Mouse (Mus musculus): ENCODE data around the gene Tgm2.

Tgm2 gene

DNA sequence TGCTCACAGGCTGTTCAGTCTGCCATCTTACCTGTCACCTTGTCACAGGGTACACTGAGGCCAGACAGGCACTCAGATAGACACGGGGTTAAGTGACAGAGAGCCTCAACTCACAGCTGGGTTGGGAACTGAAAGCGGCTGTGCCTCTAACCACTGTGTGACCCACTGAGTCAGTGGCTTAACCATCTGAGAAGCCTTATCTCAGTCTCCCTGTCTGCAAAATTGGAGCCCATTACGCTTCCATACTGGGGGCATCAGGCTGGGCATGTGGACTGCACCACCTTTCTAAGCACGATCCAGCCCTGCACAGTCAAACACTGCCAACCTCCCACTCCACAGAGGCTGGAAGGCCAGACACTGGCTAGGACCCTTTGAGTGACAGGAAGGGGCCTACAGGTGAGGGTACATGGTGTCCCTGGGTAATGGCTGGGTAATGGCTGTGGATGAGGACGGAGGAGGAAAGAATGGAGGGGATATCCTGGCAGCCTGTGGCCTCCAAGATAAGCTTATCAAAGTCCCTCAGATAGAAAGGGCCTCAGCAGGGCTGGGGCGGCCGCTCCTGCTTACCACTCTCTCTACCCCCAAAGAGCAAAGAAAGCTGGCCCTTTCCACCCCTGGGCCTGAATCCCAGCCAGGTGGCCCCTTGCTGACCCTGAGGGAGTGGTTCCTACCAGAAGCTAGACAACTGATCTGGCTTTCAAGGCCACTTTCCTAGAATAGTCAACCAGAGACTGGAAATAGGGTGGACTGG, 4.4 kb downstream of the Tgm2 start:
- DNase-seq (ENCODE audit: extremely low read depth, low read depth), result peak; percentile 57

DNA sequence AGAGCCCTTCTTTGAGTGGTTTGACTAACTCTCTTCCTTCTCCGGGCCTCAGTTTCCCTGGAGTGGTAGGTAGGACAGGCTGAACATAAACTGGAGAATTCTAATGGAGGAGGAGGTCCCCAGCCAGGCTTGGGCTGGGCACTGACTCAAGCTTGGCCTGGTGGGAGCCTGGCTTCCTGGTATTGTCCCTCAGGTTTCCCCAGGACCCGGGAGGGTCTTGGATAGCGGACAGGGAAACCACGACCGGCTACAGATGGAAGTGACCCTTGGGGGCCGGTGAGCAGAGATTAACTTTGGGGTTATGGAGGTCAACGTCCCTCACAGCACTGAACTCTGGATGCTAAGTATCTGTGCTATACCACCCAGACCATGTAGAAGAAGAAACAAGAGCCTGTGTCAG, 5.0 kb downstream of the Tgm2 start:
- no peak for DNase-seq (ENCODE audit: extremely low read depth, low read depth)

GRCm38 (mm10) chr2:158140664-158141063, 5.6 kb downstream of the Tgm2 start:
- no peak for DNase-seq (ENCODE audit: extremely low read depth, low read depth)

- no peak for DNase-seq (ENCODE audit: extremely low read depth, low read depth)
Observed at GRCm38 (mm10) chr2:158139628-158140027, 6.6 kb downstream of the Tgm2 start.

DNA sequence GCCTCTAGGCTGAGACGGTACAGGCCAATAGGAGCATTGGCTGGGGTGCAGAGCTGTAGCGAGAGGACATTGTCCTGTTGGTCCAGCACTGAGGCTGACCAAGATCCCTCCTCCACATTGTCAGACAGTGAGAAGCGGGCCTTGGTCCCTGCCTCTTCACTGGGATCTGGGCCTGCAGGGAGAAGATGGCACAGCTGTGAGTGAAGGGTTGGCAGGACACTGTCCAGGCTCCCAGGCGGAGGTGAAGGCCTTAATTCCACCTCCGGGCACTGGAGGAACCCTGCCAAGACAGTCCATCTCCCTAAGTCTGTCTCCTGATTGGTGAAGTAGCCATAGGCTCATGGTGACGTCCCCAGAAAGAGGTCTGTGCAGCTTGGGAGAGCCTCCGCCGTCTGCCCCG, 7.5 kb downstream of the Tgm2 start:
- DNase-seq (ENCODE audit: extremely low read depth, low read depth), result no peak

- no peak for DNase-seq (ENCODE audit: extremely low read depth, low read depth)
Observed at GRCm38 (mm10) chr2:158137771-158138170, 8.5 kb downstream of the Tgm2 start.

GRCm38 (mm10) chr2:158136205-158136604, 10.0 kb downstream of the Tgm2 start:
- DNase-seq (ENCODE audit: extremely low read depth, low read depth), result no peak

GRCm38 (mm10) chr2:158133050-158133449, 13.2 kb downstream of the Tgm2 start:
- no peak for DNase-seq (ENCODE audit: extremely low read depth, low read depth)

- DNase-seq (ENCODE audit: extremely low read depth, low read depth), result no peak
Observed at GRCm38 (mm10) chr2:158132320-158132719, 13.9 kb downstream of the Tgm2 start.

- no peak for DNase-seq (ENCODE audit: extremely low read depth, low read depth)
Observed at GRCm38 (mm10) chr2:158131197-158131835, 14.9 kb downstream of the Tgm2 start.

- no peak for DNase-seq (ENCODE audit: extremely low read depth, low read depth)
Observed at GRCm38 (mm10) chr2:158130391-158130986, 15.7 kb downstream of the Tgm2 start.

DNA sequence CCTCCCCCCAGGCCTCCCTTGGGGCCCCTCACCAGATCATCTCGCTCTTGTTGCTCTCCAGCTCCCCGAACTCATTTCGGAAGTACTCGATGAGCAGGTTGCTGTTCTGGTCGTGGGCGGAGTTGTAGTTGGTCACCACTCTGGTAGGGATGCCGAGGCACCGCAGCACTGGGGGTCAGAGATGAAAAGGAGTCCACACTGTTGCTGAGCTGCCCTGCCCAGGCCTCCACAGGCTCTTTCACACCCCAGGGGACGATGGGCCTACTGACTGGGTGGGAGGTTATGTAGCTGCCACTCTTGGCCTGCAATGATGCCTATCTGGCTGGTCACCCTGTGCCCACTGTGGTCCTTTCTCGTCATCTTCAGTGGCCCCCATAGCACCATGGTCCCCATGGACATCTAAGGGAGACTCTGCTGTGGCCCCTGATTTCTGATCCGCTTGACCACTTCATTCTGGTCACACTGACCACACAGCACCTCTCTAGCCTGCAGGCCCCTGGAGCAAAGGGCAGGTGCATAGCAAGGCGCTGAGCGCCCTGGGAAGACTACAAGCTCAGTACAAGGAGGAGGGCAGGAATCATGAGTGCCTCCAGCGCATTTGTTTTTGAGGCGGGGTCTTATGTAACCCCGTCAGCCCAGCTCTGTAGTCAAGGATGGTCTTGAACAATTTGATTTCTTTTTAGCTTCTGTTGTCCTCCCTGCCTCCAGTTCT, 16.8 kb downstream of the Tgm2 start:
- no peak for DNase-seq (ENCODE audit: extremely low read depth, low read depth)

GRCm38 (mm10) chr2:158128461-158129130, 17.6 kb downstream of the Tgm2 start:
- no peak for DNase-seq (ENCODE audit: extremely low read depth, low read depth)

DNA sequence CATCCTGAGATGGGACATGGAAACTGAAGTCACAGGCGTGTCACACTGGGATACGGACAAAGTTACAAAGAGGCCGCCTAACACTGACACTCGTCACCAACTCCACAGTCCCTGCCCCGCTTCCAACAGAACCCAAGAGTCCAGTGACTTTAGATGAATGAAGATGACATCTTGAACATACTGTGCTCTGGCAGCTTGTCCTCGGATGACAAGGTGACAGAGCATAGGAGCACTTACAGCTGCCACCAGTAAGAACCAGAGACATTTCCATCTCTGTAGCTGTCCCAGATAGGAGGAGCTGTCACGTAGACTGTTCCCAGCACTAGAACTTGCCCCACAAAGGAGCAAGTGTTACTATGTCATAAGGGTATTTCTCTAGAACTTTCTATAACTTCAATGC, 18.4 kb downstream of the Tgm2 start:
- no peak for DNase-seq (ENCODE audit: extremely low read depth, low read depth)

- DNase-seq (ENCODE audit: extremely low read depth, low read depth), result no peak
Observed at GRCm38 (mm10) chr2:158127245-158127644, 19.0 kb downstream of the Tgm2 start.

GRCm38 (mm10) chr2:158122814-158123213, 23.4 kb downstream of the Tgm2 start:
- DNase-seq (ENCODE audit: extremely low read depth, low read depth), result no peak

DNA sequence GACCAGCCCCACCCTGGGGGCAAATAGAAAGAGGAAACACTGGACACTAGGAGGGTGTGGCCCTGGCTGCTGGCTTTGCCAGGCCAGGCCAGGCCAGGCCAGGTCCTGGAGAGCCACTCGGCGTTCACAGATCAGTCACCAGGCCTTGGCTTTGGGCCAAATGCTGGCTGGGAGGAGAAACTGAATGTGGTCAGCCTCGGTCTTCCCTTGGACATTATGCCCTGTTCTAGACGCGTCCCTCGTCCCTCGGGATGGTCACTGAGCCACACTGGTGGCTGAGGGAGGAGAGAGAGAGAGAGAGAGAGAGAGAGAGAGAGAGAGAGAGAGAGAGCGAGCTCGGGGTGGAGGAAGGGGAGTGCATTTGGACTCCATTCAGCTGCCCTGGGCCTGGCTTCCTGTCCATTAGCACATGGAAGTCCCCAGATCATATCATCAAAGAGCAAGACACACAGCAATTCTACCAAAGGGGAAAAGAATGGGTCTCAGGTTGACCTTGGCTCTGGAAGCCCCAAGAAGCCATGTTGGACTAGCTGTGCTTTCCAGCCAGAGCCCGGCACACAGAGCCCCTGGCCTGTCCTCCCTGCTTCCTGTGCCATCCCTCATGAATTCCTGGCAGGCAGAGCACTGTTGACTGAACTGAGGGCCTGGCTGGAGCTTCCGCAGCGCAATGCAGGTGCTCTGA, 24.4 kb downstream of the Tgm2 start:
- no peak for DNase-seq (ENCODE audit: extremely low read depth, low read depth)

DNA sequence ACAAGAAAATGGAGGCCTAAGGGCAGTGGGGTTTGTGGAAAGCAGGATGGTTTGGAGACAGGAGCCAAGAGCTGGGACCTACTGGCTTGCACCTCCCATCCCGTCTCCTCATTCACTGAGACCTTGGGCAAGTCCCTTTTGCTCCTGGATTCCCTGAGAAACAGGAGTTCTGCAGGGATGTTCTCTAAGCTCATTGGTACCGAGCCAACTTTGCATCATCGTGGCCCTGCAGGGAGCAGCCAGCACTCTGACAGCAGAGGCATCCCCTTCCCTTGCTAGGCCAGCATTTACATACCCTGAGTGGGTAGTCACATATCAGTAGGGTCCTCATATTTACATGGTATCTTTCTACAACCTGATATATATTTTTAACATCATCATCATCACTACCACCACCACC, 25.4 kb downstream of the Tgm2 start:
- no peak for DNase-seq (ENCODE audit: extremely low read depth, low read depth)

DNA sequence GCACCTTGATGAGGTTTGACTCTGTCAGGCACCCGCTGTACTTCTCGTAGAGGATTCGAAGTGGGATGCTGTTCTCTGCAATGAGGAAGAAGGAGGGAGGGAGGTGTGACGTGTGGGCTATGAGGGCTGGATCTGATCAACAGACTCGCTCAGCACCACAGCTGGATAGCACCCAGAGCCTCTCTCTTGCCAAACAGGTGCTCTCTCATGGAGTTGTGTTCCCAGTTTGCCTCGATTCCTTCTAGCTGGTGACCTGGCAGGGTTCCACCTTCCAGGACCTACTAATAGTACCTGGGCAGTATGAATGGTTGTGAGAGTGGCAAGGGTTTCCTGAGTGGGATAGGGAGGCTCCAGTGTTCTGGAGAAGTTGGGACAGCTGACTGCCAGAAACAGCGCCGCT, 26.0 kb downstream of the Tgm2 start:
- DNase-seq (ENCODE audit: extremely low read depth, low read depth), result no peak

- no peak for DNase-seq (ENCODE audit: extremely low read depth, low read depth)
Observed at GRCm38 (mm10) chr2:158119145-158119544, 27.1 kb downstream of the Tgm2 start.

- no peak for DNase-seq (ENCODE audit: extremely low read depth, low read depth)
Observed at GRCm38 (mm10) chr2:158116653-158117052, 29.6 kb downstream of the Tgm2 start.

Data from MEL-GATA-1-ER (cell line).